Mouse (Mus musculus): Measurements from ENCODE around the gene Itk.
"Not testable (repeated sequence)": the region's sequence is repeated elsewhere in the genome, so short reads cannot be mapped to it uniquely, and the experiment has no call there.

Itk gene

GRCm38 (mm10) chr11:46389336-46390117 lies at the start of gene Itk:
Itk (minus strand) TSS chr11:46389515.
- no peak for DNase-seq

- DNase-seq, result peak in 1 of 2 experiments; percentile 63
These were observed 48.2 kb upstream of the Itk start for GRCm38 (mm10) chr11:46437459-46438000.

GRCm38 (mm10) chr11:46436760-46437458 lies 47.6 kb upstream of the Itk start, which contains the start of gene Med7:
Med7 (plus strand) TSS chr11:46436925.
- DNase-seq, result peak; percentile 87 to 88

GRCm38 (mm10) chr11:46435363-46435762 lies 46.0 kb upstream of the Itk start:
- DNase-seq, result no peak

- DNase-seq, result peak; percentile 88 to 89
These were observed 41.8 kb upstream of the Itk start for GRCm38 (mm10) chr11:46431129-46431528.

- DNase-seq, result no peak
These were observed 40.8 kb upstream of the Itk start for GRCm38 (mm10) chr11:46430123-46430522.

GRCm38 (mm10) chr11:46428131-46428530 lies 38.8 kb upstream of the Itk start:
- not testable (repeated sequence) for DNase-seq

GRCm38 (mm10) chr11:46421086-46421888 lies 32.0 kb upstream of the Itk start:
- no peak for DNase-seq

GRCm38 (mm10) chr11:46418860-46419259 lies 29.5 kb upstream of the Itk start:
- DNase-seq, result no peak

GRCm38 (mm10) chr11:46418438-46418837 lies 29.1 kb upstream of the Itk start:
- no peak for DNase-seq

- DNase-seq, result no peak
These were observed 20.8 kb upstream of the Itk start for GRCm38 (mm10) chr11:46410018-46410563.

GRCm38 (mm10) chr11:46406721-46407120 lies 17.4 kb upstream of the Itk start:
- DNase-seq, result no peak

- DNase-seq, result no peak
These were observed 15.7 kb upstream of the Itk start for GRCm38 (mm10) chr11:46404986-46405385.

- DNase-seq, result no peak
These were observed 12.2 kb upstream of the Itk start for GRCm38 (mm10) chr11:46401555-46401954.

- DNase-seq, result peak; percentile 75 to 81
These were observed 9.6 kb upstream of the Itk start for GRCm38 (mm10) chr11:46398933-46399383.

- no peak for DNase-seq
These were observed 9.2 kb upstream of the Itk start for GRCm38 (mm10) chr11:46398473-46398872.

GRCm38 (mm10) chr11:46397900-46398299 lies 8.6 kb upstream of the Itk start:
- no peak for DNase-seq

- DNase-seq, result no peak
These were observed 7.5 kb upstream of the Itk start for GRCm38 (mm10) chr11:46396860-46397179.

- no peak for DNase-seq
These were observed 7.0 kb upstream of the Itk start, which contains the start of gene Fam71b for GRCm38 (mm10) chr11:46396167-46396859. Fam71b (plus strand) TSS chr11:46396559.

- no peak for DNase-seq
These were observed 6.4 kb upstream of the Itk start for GRCm38 (mm10) chr11:46395698-46396097.

- DNase-seq, result no peak
These were observed 5.8 kb upstream of the Itk start for GRCm38 (mm10) chr11:46395088-46395487.

GRCm38 (mm10) chr11:46393413-46393812 lies 4.1 kb upstream of the Itk start:
- DNase-seq, result no peak
